Mouse (Mus musculus): Measurements from ENCODE around the gene Tulp3.

GRCm38 (mm10) chr6:128370040-128370439 is 14.4 kb upstream of the Tulp3 start:
- no peak for TF ChIP-seq CTCF (IDR thresholded peaks at IDR 0.05; ENCODE audit: extremely low read depth, insufficient read length, insufficient replicate concordance, low read depth, low read length)
- no peak for TF ChIP-seq POLR2A (IDR thresholded peaks at IDR 0.05; ENCODE audit: low read depth, low read length)

Measured in small intestine, adult 2 months (tissue).